Mouse (Mus musculus) intestine, embryonic 16.5 days (tissue): ENCODE measurements around the gene Aup1. TPM values are rescaled to one million over a fixed set of nuclear protein-coding genes. Genes with fewer than 3 reads are reported as not detected.

Source experiments
- ATAC-seq: fragments of 200-750 bp; cut with Nextera tagmentation; 2 replicates; pipeline ENCODE4 v1.8.0; 2017; ENCODE audit warnings: moderate TSS enrichment, moderate library complexity
- H3K27ac ChIP-seq: fragments of 300-500 bp; sonication (generic); 2 replicates; pipeline ENCODE4 v1.5.1; 2014; ENCODE audit warnings: mild to moderate bottlenecking, low read length
- H3K27me3 ChIP-seq: fragments of 300-500 bp; sonication (generic); replicated peaks from 2 replicates; pipeline ENCODE4 v1.6.1; 2014; ENCODE audit warnings: low read length, control low read depth, mixed read lengths; ENCODE audit not compliant: control insufficient read depth, insufficient read depth
- H3K36me3 ChIP-seq: fragments of 300-500 bp; sonication (generic); 2 replicates; pipeline ENCODE4 v1.6.1; 2014; ENCODE audit warnings: low read length, control low read depth; ENCODE audit not compliant: control insufficient read depth, insufficient read depth
- H3K4me1 ChIP-seq: fragments of 300-500 bp; sonication (generic); 2 replicates; pipeline ENCODE4 v1.6.1; 2014; ENCODE audit warnings: low read length, control low read depth, mixed read lengths; ENCODE audit not compliant: control insufficient read depth, insufficient read depth
- H3K4me2 ChIP-seq: fragments of 300-500 bp; sonication (generic); 2 replicates; pipeline ENCODE4 v1.6.1; 2014; ENCODE audit warnings: low read depth, low read length, control low read depth
- H3K4me3 ChIP-seq: fragments of 300-500 bp; sonication (generic); 2 replicates; pipeline ENCODE4 v1.5.1; 2014; ENCODE audit warnings: mild to moderate bottlenecking, low read length
- H3K9ac ChIP-seq: fragments of 300-500 bp; sonication (generic); 2 replicates; pipeline ENCODE4 v1.6.1; 2014; ENCODE audit warnings: low read depth, low read length
- H3K9me3 ChIP-seq: fragments of 300-500 bp; sonication (generic); 2 replicates; pipeline ENCODE4 v1.6.1; 2016; ENCODE audit warnings: low read length, control low read depth; ENCODE audit not compliant: control insufficient read depth
- WGBS: fragments of 180-500 bp; shearing (Covaris S2); extraction: QIAGEN DNeasy Blood & Tissue Kit; methylation state at CpG from one replicate; pipeline ENCODE4 v1.1.7; 2014; 5-methylcytosine and 5-hydroxymethylcytosine counted together
- polyA plus RNA-seq: library from polyadenylated mRNA; unstranded; fragments of >200 nt; fragmentation: Nextera tagmentation; extraction: Ambion mirVana; gene quantifications from 2 replicates; pipeline ENCODE4 v1.2.1, GENCODE M21; 2015

Aup1 gene
- polyA plus RNA-seq, 1 experiment from 2014 or later, result 265 TPM

- H3K4me1 ChIP-seq, result peaks cover 36% of the 10 kb centered on the region
- peak within 1 kb of the TSS; percentile 83 for H3K27ac ChIP-seq
- peak within 1 kb of the TSS; percentile 72 for H3K9ac ChIP-seq
- 35% methylated on average over 3 of the region's 3 CpGs for WGBS
- H3K27me3 ChIP-seq, result peaks cover 14% of the 10 kb centered on the region
- H3K9me3 ChIP-seq, result no peaks in the 10 kb centered on the region
- H3K36me3 ChIP-seq, result peaks cover 15% of the 10 kb centered on the region; the same call in 1 of the 2 replicates
- H3K4me3 ChIP-seq, result peak within 1 kb of the TSS; percentile 52
- peak within 1 kb of the TSS; percentile 64 for H3K4me2 ChIP-seq
- ATAC-seq, result peak; percentile 70
Measured at GRCm38 (mm10) chr6:83057790-83058189, 3.5 kb downstream of the Aup1 start, which contains the start of gene Dqx1. Dqx1 (plus strand) TSS chr6:83057844.

DNA sequence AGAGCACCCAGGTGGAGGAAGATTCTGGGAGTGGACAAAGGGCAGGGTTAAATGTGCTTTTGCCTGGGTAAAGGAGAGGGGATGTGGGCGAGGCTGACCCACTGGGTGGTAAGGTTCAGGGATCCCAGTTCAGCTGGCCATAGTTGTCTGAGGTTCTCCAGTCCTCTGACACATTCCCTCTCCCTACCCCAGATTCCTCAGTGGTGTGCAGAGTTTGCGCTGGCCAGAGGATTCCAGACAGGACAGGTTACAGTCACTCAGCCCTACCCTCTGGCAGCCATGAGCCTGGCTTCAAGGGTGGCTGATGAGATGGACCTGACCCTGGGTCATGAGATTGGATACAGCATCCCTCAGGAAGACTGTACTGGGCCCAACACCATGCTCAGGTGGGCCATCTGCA, 4.4 kb downstream of the Aup1 start:
- WGBS, result 70% methylated on average over 2 of the region's 2 CpGs
- peak overlapping the region; percentile 64 for H3K4me2 ChIP-seq
- H3K4me3 ChIP-seq, result peak overlapping the region; percentile 52
- H3K9me3 ChIP-seq, result no peaks in the 10 kb centered on the region
- peaks cover 28% of the 10 kb centered on the region for H3K4me1 ChIP-seq
- H3K9ac ChIP-seq, result peak overlapping the region; percentile 72
- ATAC-seq, result no peak
- H3K27me3 ChIP-seq, result peaks cover 20% of the 10 kb centered on the region
- peak overlapping the region; percentile 83 for H3K27ac ChIP-seq
- peaks cover 15% of the 10 kb centered on the region; the same call in 1 of the 2 replicates for H3K36me3 ChIP-seq

- Histone ChIP-seq H3K4me2 (no peak overlapping the region), H3K36me3 (no peaks in the 10 kb centered on the region)
- WGBS, result 39% methylated on average over 8 of the region's 8 CpGs
Measured at GRCm38 (mm10) chr6:83065995-83066394, 11.7 kb downstream of the Aup1 start.

GRCm38 (mm10) chr6:83066441-83066840, 12.1 kb downstream of the Aup1 start:
- no peaks in the 10 kb centered on the region for H3K9me3 ChIP-seq
- H3K4me3 ChIP-seq, result no peak overlapping the region
- no peak overlapping the region for H3K4me2 ChIP-seq
- no peaks in the 10 kb centered on the region for H3K36me3 ChIP-seq
- H3K9ac ChIP-seq, result no peak overlapping the region
- 38% methylated on average over 6 of the region's 6 CpGs for WGBS
- no peak for ATAC-seq
- peaks cover 12% of the 10 kb centered on the region for H3K4me1 ChIP-seq
- H3K27me3 ChIP-seq, result peaks cover 86% of the 10 kb centered on the region
- H3K27ac ChIP-seq, result no peak overlapping the region

More at GRCm38 (mm10) chr6:83065995-83066394, 11.7 kb downstream of the Aup1 start:
- Histone ChIP-seq H3K4me1 (peaks cover 8% of the 10 kb centered on the region), H3K4me3 (no peak overlapping the region), H3K27me3 (peaks cover 85% of the 10 kb centered on the region), H3K27ac (no peak overlapping the region), H3K9me3 (no peaks in the 10 kb centered on the region), H3K9ac (no peak overlapping the region)
- ATAC-seq, result no peak

GRCm38 (mm10) chr6:83068221-83068620, 13.9 kb downstream of the Aup1 start:
- peak overlapping the region; percentile 41 for H3K4me3 ChIP-seq
- peaks cover 14% of the 10 kb centered on the region for H3K4me1 ChIP-seq
- H3K9ac ChIP-seq, result 0 out of 2 replicates have a peak overlapping the region, but pooled peaks have one; percentile 32
- H3K36me3 ChIP-seq, result no peaks in the 10 kb centered on the region
- 10% methylated on average over 8 of the region's 8 CpGs for WGBS
- no peaks in the 10 kb centered on the region for H3K9me3 ChIP-seq
- peaks cover 90% of the 10 kb centered on the region for H3K27me3 ChIP-seq
- no peak overlapping the region for H3K27ac ChIP-seq
- no peak for ATAC-seq
- H3K4me2 ChIP-seq, result peak overlapping the region; percentile 47; the same call in 1 of the 2 replicates

DNA sequence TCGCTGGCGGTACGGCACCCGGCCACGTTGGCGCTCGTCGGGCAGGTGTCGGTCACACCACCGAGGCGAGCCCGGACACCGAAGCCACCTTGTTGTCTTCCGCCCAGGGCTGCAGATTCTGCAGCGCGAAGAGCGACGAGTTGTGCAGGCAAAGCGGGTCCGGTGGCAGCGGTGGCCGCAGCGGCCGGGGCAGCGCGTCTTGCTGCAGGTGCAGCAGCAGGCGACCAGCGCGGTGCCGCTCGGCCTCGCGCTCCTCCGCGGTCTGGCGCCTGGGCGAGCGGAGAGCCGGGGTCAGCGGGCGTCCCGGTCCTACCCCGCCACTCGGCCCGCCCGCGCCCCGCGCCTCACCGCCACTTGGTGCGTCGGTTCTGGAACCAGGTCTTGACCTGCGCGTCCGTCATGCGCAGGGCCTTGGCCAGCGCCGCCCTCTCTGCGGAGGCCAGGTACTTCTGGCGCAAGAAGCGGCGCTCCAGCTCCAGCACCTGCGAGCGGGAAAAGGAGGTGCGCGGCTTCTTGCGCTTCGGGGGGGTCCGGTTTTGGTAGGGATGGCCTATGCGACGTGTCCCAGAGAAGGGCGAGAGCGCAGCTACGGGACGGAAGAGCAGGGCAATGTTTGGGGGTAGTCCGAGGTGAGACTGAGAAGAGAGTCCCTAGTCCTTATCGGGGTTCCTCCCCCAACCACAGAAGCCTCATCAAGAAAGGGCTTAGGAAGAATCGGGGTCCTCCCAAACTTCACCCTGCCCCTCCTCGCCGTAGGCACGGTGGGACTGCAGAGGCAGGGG, 14.6 kb downstream of the Aup1 start:
- H3K9me3 ChIP-seq, result no peaks in the 10 kb centered on the region
- peak overlapping the region; percentile 47 for H3K4me2 ChIP-seq
- H3K27ac ChIP-seq, result no peak overlapping the region
- WGBS, result under 1% methylated on average over 81 of the region's 81 CpGs
- H3K9ac ChIP-seq, result peak overlapping the region; percentile 32; the same call in 1 of the 2 replicates
- ATAC-seq, result no peak; the same call in 1 of the 2 replicates
- peaks cover 91% of the 10 kb centered on the region for H3K27me3 ChIP-seq
- H3K4me3 ChIP-seq, result peak overlapping the region; percentile 41
- peaks cover 14% of the 10 kb centered on the region for H3K4me1 ChIP-seq
- no peaks in the 10 kb centered on the region for H3K36me3 ChIP-seq

GRCm38 (mm10) chr6:83069488-83070246, 15.3 kb downstream of the Aup1 start:
- Histone ChIP-seq H3K4me1 (peaks cover 14% of the 10 kb centered on the region), H3K36me3 (no peaks in the 10 kb centered on the region), H3K4me2 (peak overlapping the region; percentile 47), H3K27ac (no peak overlapping the region), H3K4me3 (peak overlapping the region; percentile 41), H3K27me3 (peaks cover 89% of the 10 kb centered on the region), H3K9ac (peak overlapping the region; percentile 52), H3K9me3 (no peaks in the 10 kb centered on the region)
- ATAC-seq, result peak; percentile 5; the same call in 1 of the 2 replicates
- WGBS, result 1% methylated on average over 66 of the region's 69 CpGs

- Histone ChIP-seq H3K9ac (peak within 1 kb of the TSS; percentile 52), H3K27ac (peak within 1 kb of the TSS; percentile 27), H3K36me3 (no peaks in the 10 kb centered on the region), H3K27me3 (peaks cover 87% of the 10 kb centered on the region), H3K9me3 (no peaks in the 10 kb centered on the region), H3K4me1 (peaks cover 14% of the 10 kb centered on the region), H3K4me3 (peak within 1 kb of the TSS; percentile 41), H3K4me2 (peak within 1 kb of the TSS; percentile 47)
- 0% methylated on average over 10 of the region's 10 CpGs for WGBS
- ATAC-seq, result no peak
Measured at GRCm38 (mm10) chr6:83070247-83070310, 15.8 kb downstream of the Aup1 start, which contains the start of gene Tlx2. Tlx2 (minus strand) TSS chr6:83070293.

DNA sequence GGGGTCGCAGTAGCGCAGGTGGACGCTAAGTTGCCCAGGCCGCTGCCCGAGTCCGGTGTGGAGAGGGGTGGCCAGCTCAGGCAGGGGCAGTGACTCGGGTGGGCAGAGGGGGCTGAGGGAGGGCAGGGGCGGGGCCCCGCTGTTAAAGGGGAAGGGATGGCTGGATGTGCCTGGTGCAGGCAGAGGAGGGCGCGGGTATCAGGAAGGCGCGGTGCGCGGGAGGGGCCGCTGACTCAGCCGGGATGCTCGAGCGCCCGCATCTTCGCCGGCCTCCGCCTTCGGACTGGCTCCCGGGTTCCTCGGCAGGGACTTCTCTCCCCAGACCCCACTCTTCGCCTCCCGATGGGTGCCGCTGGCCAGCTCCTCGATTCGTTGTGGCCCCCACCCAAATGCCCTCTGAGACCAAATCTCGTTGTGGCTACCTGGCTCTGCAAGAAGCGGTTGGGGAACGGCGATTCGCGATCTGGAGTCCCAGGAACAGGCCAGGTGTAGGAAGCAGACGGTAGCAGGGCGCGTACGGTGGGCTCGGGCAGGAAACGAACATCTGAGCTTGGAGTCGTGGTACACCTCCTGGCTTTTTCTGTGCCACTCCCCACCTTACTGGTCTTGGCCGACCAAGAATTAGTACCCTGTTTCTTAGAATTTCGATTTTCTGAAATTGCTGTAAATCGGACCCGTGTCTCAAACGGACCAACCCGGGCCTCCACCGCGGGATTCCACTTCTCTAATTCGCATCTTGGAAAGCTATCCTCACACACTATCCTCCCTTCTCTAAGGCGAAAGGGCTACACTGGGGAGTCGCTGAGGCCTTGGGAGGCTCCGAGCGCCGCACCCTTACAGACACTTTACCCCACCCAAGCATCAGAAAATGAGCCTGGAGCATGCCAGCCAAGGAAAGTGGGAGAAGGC, 16.2 kb downstream of the Aup1 start:
- H3K27ac ChIP-seq, result peak overlapping the region; percentile 27
- ATAC-seq, result peak; percentile 43
- peak overlapping the region; percentile 41 for H3K4me3 ChIP-seq
- WGBS, result under 1% methylated on average over 53 of the region's 58 CpGs
- H3K9ac ChIP-seq, result no peak overlapping the region
- peaks cover 89% of the 10 kb centered on the region for H3K27me3 ChIP-seq
- peaks cover 14% of the 10 kb centered on the region for H3K4me1 ChIP-seq
- H3K36me3 ChIP-seq, result no peaks in the 10 kb centered on the region
- peak overlapping the region; percentile 22; the same call in 1 of the 2 replicates for H3K4me2 ChIP-seq
- H3K9me3 ChIP-seq, result no peaks in the 10 kb centered on the region
